Mouse (Mus musculus) forebrain, embryonic 16.5 days (tissue): ENCODE measurements around the gene Hoxa6. TPM values are rescaled to one million over a fixed set of nuclear protein-coding genes. Genes with fewer than 3 reads are reported as not detected.

Source experiments
- ATAC-seq: fragments of 200-750 bp; cut with Nextera tagmentation; 2 replicates; pipeline ENCODE4 v1.8.0; 2017; ENCODE audit warnings: mild to moderate bottlenecking, moderate library complexity
- H3K27ac ChIP-seq: fragments of 300-500 bp; sonication (generic); 2 replicates; pipeline ENCODE4 v1.5.1; 2014; ENCODE audit warnings: low read length, control low read depth
- H3K27me3 ChIP-seq: fragments of 300-500 bp; sonication (generic); replicated peaks from 2 replicates; pipeline ENCODE4 v1.6.1; 2014; ENCODE audit warnings: low read length; ENCODE audit not compliant: control insufficient read depth, insufficient read depth
- H3K36me3 ChIP-seq: fragments of 300-500 bp; sonication (generic); 2 replicates; pipeline ENCODE4 v1.6.1; 2014; ENCODE audit not compliant: control insufficient read depth, insufficient read depth
- H3K4me1 ChIP-seq: fragments of 300-500 bp; sonication (generic); replicated peaks from 2 replicates; pipeline ENCODE4 v1.6.1; 2014; ENCODE audit warnings: low read length; ENCODE audit not compliant: control insufficient read depth, insufficient read depth
- H3K4me2 ChIP-seq: fragments of 300-500 bp; sonication (generic); 2 replicates; pipeline ENCODE4 v1.6.1; 2014; ENCODE audit warnings: mild to moderate bottlenecking, low read length, control low read depth
- H3K4me3 ChIP-seq: fragments of 300-500 bp; sonication (generic); replicated peaks from 2 replicates; pipeline ENCODE4 v1.5.1; 2014; ENCODE audit warnings: mild to moderate bottlenecking, low read length, control low read depth
- H3K9ac ChIP-seq: fragments of 300-500 bp; sonication (generic); replicated peaks from 2 replicates; pipeline ENCODE4 v1.6.1; 2014; ENCODE audit warnings: low read depth, low read length, control low read depth
- H3K9me3 ChIP-seq: fragments of 300-500 bp; sonication (generic); 2 replicates; pipeline ENCODE4 v1.6.1; 2016; ENCODE audit warnings: low read length; ENCODE audit not compliant: control insufficient read depth
- WGBS: fragments of 180-500 bp; shearing (Covaris S2); extraction: QIAGEN DNeasy Blood & Tissue Kit; methylation state at CpG from one replicate; pipeline ENCODE4 v1.1.7; 2014; 5-methylcytosine and 5-hydroxymethylcytosine counted together
- microRNA counts: library from miRNA; unstranded; fragments of <30 nt; microRNA quantifications from one replicate; lab custom pipeline; 2016
- microRNA-seq: library from miRNA; unstranded; fragments of <30 nt; microRNA quantifications from one replicate; pipeline ENCODE4, GENCODE M21; 2017
- polyA plus RNA-seq: library from polyadenylated mRNA; unstranded; fragments of >200 nt; fragmentation: Nextera tagmentation; extraction: Ambion mirVana; gene quantifications from 2 replicates; pipeline ENCODE4 v1.2.1, GENCODE M21; 2015

Hoxa6 gene
- polyA plus RNA-seq, 1 experiment from 2014 or later = not detected

- Histone ChIP-seq H3K4me1 (peaks cover 12% of the 10 kb centered on the region), H3K27ac (no peak overlapping the region), H3K4me3 (peak overlapping the region; percentile 37), H3K4me2 (peak overlapping the region; percentile 56), H3K9me3 (no peaks in the 10 kb centered on the region), H3K27me3 (peaks cover 90% of the 10 kb centered on the region), H3K9ac (no peak overlapping the region), H3K36me3 (no peaks in the 10 kb centered on the region)
- 0 out of 2 replicates have a peak, but pooled peaks have one; percentile 4 for ATAC-seq
- 1% methylated on average over 32 of the region's 32 CpGs for WGBS
Measured at GRCm38 (mm10) chr6:52157466-52158275, 50.9 kb downstream of the Hoxa6 start.

GRCm38 (mm10) chr6:52156551-52157200 is 51.8 kb downstream of the Hoxa6 start:
- WGBS = 1% methylated on average over 20 of the region's 20 CpGs

More at GRCm38 (mm10) chr6:52156551-52157200, 51.8 kb downstream of the Hoxa6 start:
- Histone ChIP-seq H3K4me2 (no peak overlapping the region), H3K27me3 (peaks cover 91% of the 10 kb centered on the region), H3K9me3 (no peaks in the 10 kb centered on the region), H3K36me3 (no peaks in the 10 kb centered on the region), H3K4me3 (no peak overlapping the region), H3K4me1 (peaks cover 12% of the 10 kb centered on the region), H3K27ac (no peak overlapping the region), H3K9ac (no peak overlapping the region)
- ATAC-seq = no peak

MicroRNAs encoded within 50 kb of the gene (microRNA counts, 519-probe panel; counts per million panel counts)
- 326 counts per million, percentile 0 among the panel's probes with 10 or more counts for microRNA mmu-miR-196b (lab: Ali Mortazavi, UCI)

Small RNAs within 50 kb of the gene (microRNA-seq; reads per million reads assigned to microRNA genes)
- gene Mir196b = 43.4 reads per million, percentile 42 among the genes with 10 or more reads in this experiment

Other genes with a start within 250 kb of the Hoxa6 start
- gene Skap2, start 196.2 kb downstream of the Hoxa6 start, polyA plus RNA-seq = 5.5 and 7.0 TPM in 2 replicates
- not detected in 2 replicates for gene Hoxa1, start 50.4 kb downstream of the Hoxa6 start, polyA plus RNA-seq
- not detected in 2 replicates for gene Hoxa2, start 43.9 kb downstream of the Hoxa6 start, polyA plus RNA-seq
- gene 5730596B20Rik, start 31.2 kb downstream of the Hoxa6 start, polyA plus RNA-seq = not detected in 2 replicates
- not detected in 2 replicates for gene Hoxa4, start 17.0 kb downstream of the Hoxa6 start, polyA plus RNA-seq
- gene Hoxa5, start 4.1 kb downstream of the Hoxa6 start, polyA plus RNA-seq = not detected in 2 replicates
- gene Hoxa3, start 4.6 kb upstream of the Hoxa6 start, polyA plus RNA-seq = not detected in 2 replicates
- not detected in 2 replicates for gene Gm28308, start 4.6 kb upstream of the Hoxa6 start, polyA plus RNA-seq
- gene Hoxa7, start 13.1 kb upstream of the Hoxa6 start, polyA plus RNA-seq = not detected in 2 replicates
- gene Hoxa9, start 22.4 kb upstream of the Hoxa6 start, polyA plus RNA-seq = 0.30 TPM in 1 of 2 replicates, not detected in the other
- gene Hoxa10, start 32.1 kb upstream of the Hoxa6 start, polyA plus RNA-seq = 0.29 TPM in 1 of 2 replicates, not detected in the other
- 0.14 TPM in 1 of 2 replicates, not detected in the other for gene Hoxa11, start 37.1 kb upstream of the Hoxa6 start, polyA plus RNA-seq
- gene Hoxa13, start 52.2 kb upstream of the Hoxa6 start, polyA plus RNA-seq = not detected in 2 replicates
- 0.19 TPM in 1 of 2 replicates, not detected in the other for gene Evx1, start 104.8 kb upstream of the Hoxa6 start, polyA plus RNA-seq